Mouse (Mus musculus): Measurements from ENCODE around the gene Itgb8. TPM values are rescaled to one million over a fixed set of nuclear protein-coding genes. Genes with fewer than 3 reads are reported as not detected.

The Itgb8 gene
- polyA plus RNA-seq, 1 experiment from 2014 or later = 12.2 TPM

GRCm38 (mm10) chr12:119206711-119207463 lies 31.7 kb downstream of the Itgb8 start:
- H3K9me3 ChIP-seq (replicated peaks) = no peaks in the 10 kb centered on the region
- peak; percentile 81 for ATAC-seq

GRCm38 (mm10) chr12:119204411-119204810 lies 34.2 kb downstream of the Itgb8 start:
- ATAC-seq = no peak
- H3K4me1 ChIP-seq = peaks cover 8% of the 10 kb centered on the region
- H3K4me3 ChIP-seq = no peak overlapping the region
- no peak overlapping the region for H3K4me2 ChIP-seq
- WGBS = 91% methylated on average over 2 of the region's 2 CpGs
- no peak overlapping the region for H3K27ac ChIP-seq
- H3K36me3 ChIP-seq (ENCODE audit: poor library complexity, severe bottlenecking) = peaks cover 5% of the 10 kb centered on the region; the same call in 1 of the 2 replicates
- no peaks in the 10 kb centered on the region for H3K27me3 ChIP-seq
- H3K9me3 ChIP-seq (replicated peaks) = no peaks in the 10 kb centered on the region
- H3K9ac ChIP-seq = no peak overlapping the region

More at GRCm38 (mm10) chr12:119206711-119207463, 31.7 kb downstream of the Itgb8 start:
- Histone ChIP-seq H3K36me3 (ENCODE audit: poor library complexity, severe bottlenecking) (peaks cover 4% of the 10 kb centered on the region; the same call in 1 of the 2 replicates), H3K4me1 (peaks cover 8% of the 10 kb centered on the region), H3K4me3 (no peak overlapping the region), H3K4me2 (no peak overlapping the region), H3K9ac (no peak overlapping the region), H3K27ac (no peak overlapping the region), H3K27me3 (no peaks in the 10 kb centered on the region)
- 74% methylated on average over 6 of the region's 6 CpGs for WGBS

- Histone ChIP-seq H3K36me3 (ENCODE audit: poor library complexity, severe bottlenecking) (peaks cover 5% of the 10 kb centered on the region; the same call in 1 of the 2 replicates), H3K9me3 (replicated peaks) (no peaks in the 10 kb centered on the region), H3K27me3 (no peaks in the 10 kb centered on the region), H3K4me1 (peaks cover 8% of the 10 kb centered on the region), H3K27ac (no peak overlapping the region), H3K4me3 (no peak overlapping the region), H3K9ac (no peak overlapping the region), H3K4me2 (no peak overlapping the region)
- ATAC-seq = no peak
- 88% methylated on average over 2 of the region's 2 CpGs for WGBS
These were observed 35.8 kb downstream of the Itgb8 start for GRCm38 (mm10) chr12:119202766-119203165.

- H3K9ac ChIP-seq = no peak overlapping the region
- no peak overlapping the region for H3K4me2 ChIP-seq
- H3K36me3 ChIP-seq (ENCODE audit: poor library complexity, severe bottlenecking) = peaks cover 10% of the 10 kb centered on the region
- H3K4me1 ChIP-seq = no peaks in the 10 kb centered on the region
- no peak for ATAC-seq
- H3K27me3 ChIP-seq = no peaks in the 10 kb centered on the region
- H3K27ac ChIP-seq = no peak overlapping the region
- H3K4me3 ChIP-seq = no peak overlapping the region
- no peaks in the 10 kb centered on the region; the same call in 1 of the 2 replicates for H3K9me3 ChIP-seq (replicated peaks)
These were observed 43.5 kb downstream of the Itgb8 start for GRCm38 (mm10) chr12:119195145-119195544.

- 80% methylated on average over 8 of the region's 8 CpGs for WGBS
These were observed 48.8 kb downstream of the Itgb8 start for GRCm38 (mm10) chr12:119189814-119190213.

GRCm38 (mm10) chr12:119185441-119185840 lies 53.2 kb downstream of the Itgb8 start:
- H3K27ac ChIP-seq = no peak overlapping the region
- H3K9ac ChIP-seq = no peak overlapping the region
- no peak overlapping the region for H3K4me2 ChIP-seq
- H3K27me3 ChIP-seq = no peaks in the 10 kb centered on the region
- H3K36me3 ChIP-seq (ENCODE audit: poor library complexity, severe bottlenecking) = peaks cover 7% of the 10 kb centered on the region; the same call in 1 of the 2 replicates
- 96% methylated on average over 1 of the region's 1 CpGs for WGBS
- no peak overlapping the region for H3K4me3 ChIP-seq
- H3K4me1 ChIP-seq = no peaks in the 10 kb centered on the region
- ATAC-seq = no peak
- no peaks in the 10 kb centered on the region; the same call in 1 of the 2 replicates for H3K9me3 ChIP-seq (replicated peaks)

More at GRCm38 (mm10) chr12:119189814-119190213, 48.8 kb downstream of the Itgb8 start:
- no peak overlapping the region for H3K4me2 ChIP-seq
- peak; percentile 89 for ATAC-seq
- no peaks in the 10 kb centered on the region for H3K4me1 ChIP-seq
- no peak overlapping the region for H3K4me3 ChIP-seq
- no peaks in the 10 kb centered on the region for H3K27me3 ChIP-seq
- H3K36me3 ChIP-seq (ENCODE audit: poor library complexity, severe bottlenecking) = peaks cover 12% of the 10 kb centered on the region
- H3K9me3 ChIP-seq (replicated peaks) = no peaks in the 10 kb centered on the region; the same call in 1 of the 2 replicates
- no peak overlapping the region for H3K9ac ChIP-seq
- H3K27ac ChIP-seq = no peak overlapping the region

- WGBS = 87% methylated on average over 2 of the region's 2 CpGs
- no peak for ATAC-seq
- Histone ChIP-seq H3K36me3 (ENCODE audit: poor library complexity, severe bottlenecking) (peaks cover 17% of the 10 kb centered on the region), H3K27me3 (no peaks in the 10 kb centered on the region), H3K4me3 (no peak overlapping the region), H3K4me1 (no peaks in the 10 kb centered on the region), H3K9me3 (replicated peaks) (no peaks in the 10 kb centered on the region), H3K27ac (no peak overlapping the region), H3K4me2 (no peak overlapping the region), H3K9ac (no peak overlapping the region)
These were observed 56.2 kb downstream of the Itgb8 start for GRCm38 (mm10) chr12:119182215-119182924.

- H3K27me3 ChIP-seq = no peaks in the 10 kb centered on the region
- H3K4me1 ChIP-seq = no peaks in the 10 kb centered on the region
- peaks cover 21% of the 10 kb centered on the region for H3K36me3 ChIP-seq (ENCODE audit: poor library complexity, severe bottlenecking)
- H3K27ac ChIP-seq = no peak overlapping the region
- 71% methylated on average over 2 of the region's 2 CpGs for WGBS
- H3K9me3 ChIP-seq (replicated peaks) = no peaks in the 10 kb centered on the region
- H3K9ac ChIP-seq = no peak overlapping the region
- no peak for ATAC-seq
- no peak overlapping the region for H3K4me3 ChIP-seq
- H3K4me2 ChIP-seq = no peak overlapping the region
These were observed 62.6 kb downstream of the Itgb8 start for GRCm38 (mm10) chr12:119176017-119176416.

GRCm38 (mm10) chr12:119169828-119170539 lies 68.6 kb downstream of the Itgb8 start:
- WGBS = 84% methylated on average over 4 of the region's 4 CpGs
- Histone ChIP-seq H3K4me2 (no peak overlapping the region), H3K4me1 (no peaks in the 10 kb centered on the region), H3K9me3 (replicated peaks) (no peaks in the 10 kb centered on the region), H3K4me3 (no peak overlapping the region), H3K27me3 (no peaks in the 10 kb centered on the region), H3K36me3 (ENCODE audit: poor library complexity, severe bottlenecking) (peaks cover 19% of the 10 kb centered on the region), H3K27ac (no peak overlapping the region), H3K9ac (no peak overlapping the region)
- no peak for ATAC-seq

GRCm38 (mm10) chr12:119169143-119169542 lies 69.5 kb downstream of the Itgb8 start:
- ATAC-seq = no peak
- H3K9ac ChIP-seq = no peak overlapping the region
- no peaks in the 10 kb centered on the region for H3K27me3 ChIP-seq
- H3K27ac ChIP-seq = no peak overlapping the region
- 57% methylated on average over 3 of the region's 3 CpGs for WGBS
- no peak overlapping the region for H3K4me3 ChIP-seq
- no peaks in the 10 kb centered on the region for H3K9me3 ChIP-seq (replicated peaks)
- no peak overlapping the region for H3K4me2 ChIP-seq
- 0 out of 2 replicates have a peak, but pooled peaks cover 7% of the 10 kb centered on the region for H3K4me1 ChIP-seq
- peaks cover 27% of the 10 kb centered on the region for H3K36me3 ChIP-seq (ENCODE audit: poor library complexity, severe bottlenecking)

GRCm38 (mm10) chr12:119165115-119165514 lies 73.5 kb downstream of the Itgb8 start:
- H3K9ac ChIP-seq = no peak overlapping the region
- 0 out of 2 replicates have a peak, but pooled peaks cover 13% of the 10 kb centered on the region for H3K4me1 ChIP-seq
- H3K27ac ChIP-seq = no peak overlapping the region
- H3K9me3 ChIP-seq (replicated peaks) = no peaks in the 10 kb centered on the region
- no peaks in the 10 kb centered on the region for H3K27me3 ChIP-seq
- peaks cover 41% of the 10 kb centered on the region for H3K36me3 ChIP-seq (ENCODE audit: poor library complexity, severe bottlenecking)
- no peak overlapping the region for H3K4me2 ChIP-seq
- no peak overlapping the region for H3K4me3 ChIP-seq
- ATAC-seq = no peak
- WGBS = 93% methylated on average over 2 of the region's 2 CpGs

GRCm38 (mm10) chr12:119164672-119165071 lies 73.9 kb downstream of the Itgb8 start:
- Histone ChIP-seq H3K9me3 (replicated peaks) (no peaks in the 10 kb centered on the region), H3K36me3 (ENCODE audit: poor library complexity, severe bottlenecking) (peaks cover 41% of the 10 kb centered on the region), H3K4me2 (no peak overlapping the region), H3K4me3 (no peak overlapping the region), H3K27me3 (no peaks in the 10 kb centered on the region), H3K27ac (no peak overlapping the region), H3K4me1 (0 out of 2 replicates have a peak, but pooled peaks cover 13% of the 10 kb centered on the region), H3K9ac (no peak overlapping the region)
- WGBS = 44% methylated on average over 1 of the region's 1 CpGs
- no peak for ATAC-seq

Measured in forebrain, embryonic 13.5 days (tissue).